Mouse (Mus musculus) monocyte, adult 2 months (primary cell): Measurements from ENCODE around the gene Prdx1.
"Not testable (repeated sequence)": the region's sequence is repeated elsewhere in the genome, so short reads cannot be mapped to it uniquely, and the experiment has no call there.

Source experiments
- DNase-seq, 2 experiments: peaks; one replicate each; pipeline ENCODE4 v3.0.0; 2022; ENCODE audit warnings: low spot score in 2 of 2, low read depth in 1 of 2

The Prdx1 gene

GRCm38 (mm10) chr4:116685402-116686061, at the start of gene Prdx1:
TSS of gene Prdx1 (plus strand) at chr4:116685544.
- DNase-seq = peak; percentile 84 to 96

- DNase-seq = no peak
Measured at GRCm38 (mm10) chr4:116638821-116639220, 46.5 kb upstream of the Prdx1 start.

GRCm38 (mm10) chr4:116642071-116642470, 43.3 kb upstream of the Prdx1 start:
- no peak for DNase-seq

GRCm38 (mm10) chr4:116644326-116644725, 41.0 kb upstream of the Prdx1 start:
- DNase-seq = no peak

- no peak for DNase-seq
Measured at GRCm38 (mm10) chr4:116645624-116646023, 39.7 kb upstream of the Prdx1 start.

GRCm38 (mm10) chr4:116649411-116649810, 35.9 kb upstream of the Prdx1 start:
- DNase-seq = no peak

GRCm38 (mm10) chr4:116650365-116650764, 35.0 kb upstream of the Prdx1 start:
- no peak for DNase-seq

GRCm38 (mm10) chr4:116650924-116651796, 34.2 kb upstream of the Prdx1 start, which contains the start of gene Akr1a1:
TSS of gene Akr1a1 (minus strand) at chr4:116651680.
- DNase-seq = peak; percentile 50 to 66

- no peak for DNase-seq
Measured at GRCm38 (mm10) chr4:116651797-116652135, 33.6 kb upstream of the Prdx1 start.

GRCm38 (mm10) chr4:116653228-116653627, 32.1 kb upstream of the Prdx1 start:
- DNase-seq = no peak

GRCm38 (mm10) chr4:116655100-116655499, 30.2 kb upstream of the Prdx1 start:
- no peak for DNase-seq

- DNase-seq = no peak
Measured at GRCm38 (mm10) chr4:116655658-116656057, 29.7 kb upstream of the Prdx1 start.

- no peak for DNase-seq
Measured at GRCm38 (mm10) chr4:116657971-116658370, 27.4 kb upstream of the Prdx1 start.

GRCm38 (mm10) chr4:116659474-116659873, 25.9 kb upstream of the Prdx1 start:
- DNase-seq = no peak

GRCm38 (mm10) chr4:116659916-116660315, 25.4 kb upstream of the Prdx1 start:
- DNase-seq = not testable (repeated sequence)

- DNase-seq = no peak
Measured at GRCm38 (mm10) chr4:116660829-116661228, 24.5 kb upstream of the Prdx1 start.

- DNase-seq = no peak
Measured at GRCm38 (mm10) chr4:116661998-116662397, 23.3 kb upstream of the Prdx1 start.

- DNase-seq = no peak
Measured at GRCm38 (mm10) chr4:116666625-116667024, 18.7 kb upstream of the Prdx1 start.

- peak; percentile 25 to 55 for DNase-seq
Measured at GRCm38 (mm10) chr4:116668145-116668544, 17.2 kb upstream of the Prdx1 start.

GRCm38 (mm10) chr4:116669291-116669690, 16.1 kb upstream of the Prdx1 start:
- DNase-seq = no peak

- DNase-seq = peak; percentile 56 to 61
Measured at GRCm38 (mm10) chr4:116672785-116673184, 12.6 kb upstream of the Prdx1 start.

GRCm38 (mm10) chr4:116674761-116675160, 10.6 kb upstream of the Prdx1 start:
- not testable (repeated sequence) for DNase-seq
